Mouse (Mus musculus) kidney, postnatal 10 days (tissue): ENCODE results near the gene Eid3.
A peak's percentile ranks its signal among the peaks of the same experiment; 100 is the strongest.

ENCODE experiments used
- DNase-seq: peaks from one replicate; pipeline ENCODE4 v3.0.0; 2021; ENCODE audit warnings: mixed read lengths

The Eid3 gene

GRCm38 (mm10) chr10:82866356-82866755, at the start of gene Eid3:
Gene Eid3 (plus strand): TSS chr10:82866626.
- DNase-seq, result peak; percentile 32

GRCm38 (mm10) chr10:82817514-82817913, 48.9 kb upstream of the Eid3 start:
- DNase-seq, result no peak

- no peak for DNase-seq
Observed at GRCm38 (mm10) chr10:82817936-82818335, 48.5 kb upstream of the Eid3 start.

GRCm38 (mm10) chr10:82818661-82819060, 47.8 kb upstream of the Eid3 start:
- no peak for DNase-seq

- no peak for DNase-seq
Observed at GRCm38 (mm10) chr10:82823108-82823778, 43.2 kb upstream of the Eid3 start.

- no peak for DNase-seq
Observed at GRCm38 (mm10) chr10:82823779-82824177, 42.6 kb upstream of the Eid3 start.

- DNase-seq, result no peak
Observed at GRCm38 (mm10) chr10:82824541-82824940, 41.9 kb upstream of the Eid3 start.

- DNase-seq, result no peak
Observed at GRCm38 (mm10) chr10:82826516-82826915, 39.9 kb upstream of the Eid3 start.

- DNase-seq, result no peak
Observed at GRCm38 (mm10) chr10:82833926-82834325, 32.5 kb upstream of the Eid3 start, which contains the start of gene Txnrd1. Gene Txnrd1 (plus strand): TSS chr10:82833951.

- DNase-seq, result no peak
Observed at GRCm38 (mm10) chr10:82835898-82836297, 30.5 kb upstream of the Eid3 start.

- no peak for DNase-seq
Observed at GRCm38 (mm10) chr10:82838390-82838789, 28.0 kb upstream of the Eid3 start.

- no peak for DNase-seq
Observed at GRCm38 (mm10) chr10:82844090-82844489, 22.3 kb upstream of the Eid3 start.

- no peak for DNase-seq
Observed at GRCm38 (mm10) chr10:82844731-82845130, 21.7 kb upstream of the Eid3 start.

GRCm38 (mm10) chr10:82847821-82848459, 18.5 kb upstream of the Eid3 start:
- no peak for DNase-seq

GRCm38 (mm10) chr10:82849686-82850353, 16.6 kb upstream of the Eid3 start:
- DNase-seq, result no peak

- no peak for DNase-seq
Observed at GRCm38 (mm10) chr10:82850354-82850752, 16.1 kb upstream of the Eid3 start.

- DNase-seq, result no peak
Observed at GRCm38 (mm10) chr10:82851751-82852150, 14.7 kb upstream of the Eid3 start.

- DNase-seq, result no peak
Observed at GRCm38 (mm10) chr10:82858032-82858680, 8.3 kb upstream of the Eid3 start.

GRCm38 (mm10) chr10:82858691-82859532, 7.5 kb upstream of the Eid3 start:
- DNase-seq, result peak; percentile 94

- peak; percentile 60 for DNase-seq
Observed at GRCm38 (mm10) chr10:82859533-82859915, 6.9 kb upstream of the Eid3 start.

GRCm38 (mm10) chr10:82860181-82860928, 6.1 kb upstream of the Eid3 start:
- DNase-seq, result peak; percentile 85

GRCm38 (mm10) chr10:82860929-82861315, 5.5 kb upstream of the Eid3 start:
- DNase-seq, result no peak
